Mouse (Mus musculus): ENCODE data around the gene Isca2.

Gene Isca2

GRCm38 (mm10) chr12:84811510-84811909, 38.5 kb downstream of the Isca2 start:
- in situ Hi-C loops (cut with MboI; ENCODE audit: unreplicated experiment in 2 of 2): no loop called here

- in situ Hi-C loops (cut with MboI; ENCODE audit: unreplicated experiment in 2 of 2): no loop called here
Observed at GRCm38 (mm10) chr12:84812004-84812403, 39.0 kb downstream of the Isca2 start.

GRCm38 (mm10) chr12:84813773-84814172, 40.7 kb downstream of the Isca2 start:
- in situ Hi-C loops (cut with MboI; ENCODE audit: unreplicated experiment in 2 of 2): no loop called here

- in situ Hi-C loops (cut with MboI; ENCODE audit: unreplicated experiment in 2 of 2): no loop called here
Observed at GRCm38 (mm10) chr12:84814663-84815325, 41.7 kb downstream of the Isca2 start.

- in situ Hi-C loops (cut with MboI; ENCODE audit: unreplicated experiment in 2 of 2): no loop called here
Observed at GRCm38 (mm10) chr12:84818496-84818895, 45.4 kb downstream of the Isca2 start.

GRCm38 (mm10) chr12:84819236-84820168, 46.5 kb downstream of the Isca2 start:
- in situ Hi-C loops (cut with MboI; ENCODE audit: unreplicated experiment in 2 of 2): no loop called here

GRCm38 (mm10) chr12:84823601-84824000, 50.5 kb downstream of the Isca2 start:
- in situ Hi-C loops (cut with MboI; ENCODE audit: unreplicated experiment in 2 of 2): no loop called here

GRCm38 (mm10) chr12:84824203-84824602, 51.2 kb downstream of the Isca2 start:
- in situ Hi-C loops (cut with MboI; ENCODE audit: unreplicated experiment in 2 of 2): no loop called here

All from v-Abl transformed pro-B cells (cell line).